Mouse (Mus musculus): Measurements from ENCODE around the gene Slc22a23. TPM values are rescaled to one million over a fixed set of nuclear protein-coding genes. Genes with fewer than 3 reads are reported as not detected.

The Slc22a23 gene
- polyA plus RNA-seq, 2 experiments = 9.3 to 21.4 TPM

- 48% methylated on average over 1 of the region's 1 CpGs for WGBS (ENCODE audit: insufficient replicate concordance)
- H3K4me2 ChIP-seq (ENCODE audit: low read depth) = no peak overlapping the region
- no peak overlapping the region for H3K9ac ChIP-seq (replicated peaks)
- no peak for ATAC-seq (ENCODE audit: insufficient read depth)
- H3K27ac ChIP-seq = no peak overlapping the region
- H3K27me3 ChIP-seq (ENCODE audit: control insufficient read depth, insufficient read depth, low read length) = no peaks in the 10 kb centered on the region
- peaks cover 0 to 4% of the 10 kb centered on the region in 2 experiments; a peak in 1 of 4 replicates for H3K4me1 ChIP-seq (replicated peaks; ENCODE audit: control insufficient read depth in 2 of 2, insufficient read depth in 2 of 2, low read length in 1 of 2)
- no peak overlapping the region for H3K4me3 ChIP-seq (ENCODE audit: insufficient read depth in 1 of 2, low read depth in 2 of 2, low read length in 2 of 2)
- TF ChIP-seq EP300 (IDR thresholded peaks at IDR 0.05; ENCODE audit: low read depth) (no peak), CTCF (IDR thresholded peaks at IDR 0.05; ENCODE audit: low read depth) (no peak)
- no peaks in the 10 kb centered on the region for H3K36me3 ChIP-seq (replicated peaks; ENCODE audit: control insufficient read depth, insufficient read depth, low read depth)
- no peaks in the 10 kb centered on the region for H3K9me3 ChIP-seq (ENCODE audit: control insufficient read depth, low read length)
- no peak for DNase-seq (ENCODE audit: low read depth in 3 of 3, low spot score in 3 of 3)
Observed at GRCm38 (mm10) chr13:34365226-34365625, 20.2 kb upstream of the Slc22a23 start.

GRCm38 (mm10) chr13:34355656-34356055, 10.7 kb upstream of the Slc22a23 start:
- 84% methylated on average over 5 of the region's 5 CpGs for WGBS (ENCODE audit: insufficient replicate concordance)
- TF ChIP-seq EP300 (IDR thresholded peaks at IDR 0.05; ENCODE audit: low read depth) (no peak), CTCF (IDR thresholded peaks at IDR 0.05; ENCODE audit: low read depth) (no peak)
- Histone ChIP-seq H3K27me3 (ENCODE audit: control insufficient read depth, insufficient read depth, low read length) (no peaks in the 10 kb centered on the region), H3K9ac (replicated peaks) (no peak overlapping the region), H3K27ac (no peak overlapping the region), H3K36me3 (replicated peaks; ENCODE audit: control insufficient read depth, insufficient read depth, low read depth) (no peaks in the 10 kb centered on the region), H3K4me1 (replicated peaks; ENCODE audit: control insufficient read depth in 2 of 2, insufficient read depth in 2 of 2, low read length in 1 of 2) (no peaks in the 10 kb centered on the region; a peak in 2 of 4 replicates), H3K4me2 (ENCODE audit: low read depth) (no peak overlapping the region), H3K9me3 (ENCODE audit: control insufficient read depth, low read length) (no peaks in the 10 kb centered on the region), H3K4me3 (ENCODE audit: insufficient read depth in 1 of 2, low read depth in 2 of 2, low read length in 2 of 2) (no peak overlapping the region)
- no peak for ATAC-seq (ENCODE audit: insufficient read depth)
- DNase-seq (ENCODE audit: low read depth in 3 of 3, low spot score in 3 of 3) = no peak

- no peaks in the 10 kb centered on the region for H3K9me3 ChIP-seq (ENCODE audit: control insufficient read depth, low read length)
- H3K4me1 ChIP-seq (replicated peaks; ENCODE audit: control insufficient read depth in 2 of 2, insufficient read depth in 2 of 2, low read length in 1 of 2) = no peaks in the 10 kb centered on the region; a peak in 2 of 4 replicates
- no peak for TF ChIP-seq CTCF (IDR thresholded peaks at IDR 0.05; ENCODE audit: low read depth)
- no peak for TF ChIP-seq EP300 (IDR thresholded peaks at IDR 0.05; ENCODE audit: low read depth)
- H3K4me3 ChIP-seq (ENCODE audit: insufficient read depth in 1 of 2, low read depth in 2 of 2, low read length in 2 of 2) = no peak overlapping the region
- no peak overlapping the region for H3K4me2 ChIP-seq (ENCODE audit: low read depth)
- no peak overlapping the region for H3K9ac ChIP-seq (replicated peaks)
- DNase-seq (ENCODE audit: low read depth in 3 of 3, low spot score in 3 of 3) (no peak), ATAC-seq (ENCODE audit: insufficient read depth) (no peak)
- no peaks in the 10 kb centered on the region for H3K27me3 ChIP-seq (ENCODE audit: control insufficient read depth, insufficient read depth, low read length)
- H3K36me3 ChIP-seq (replicated peaks; ENCODE audit: control insufficient read depth, insufficient read depth, low read depth) = no peaks in the 10 kb centered on the region
- WGBS (ENCODE audit: insufficient replicate concordance) = 50% methylated on average over 10 of the region's 10 CpGs
- H3K27ac ChIP-seq = no peak overlapping the region
Observed at GRCm38 (mm10) chr13:34354830-34355624, 10.0 kb upstream of the Slc22a23 start.

GRCm38 (mm10) chr13:34353241-34353640, 8.3 kb upstream of the Slc22a23 start:
- no peak overlapping the region for H3K4me3 ChIP-seq (ENCODE audit: insufficient read depth in 1 of 2, low read depth in 2 of 2, low read length in 2 of 2)
- no peak overlapping the region for H3K9ac ChIP-seq (replicated peaks)
- no peaks in the 10 kb centered on the region for H3K36me3 ChIP-seq (replicated peaks; ENCODE audit: control insufficient read depth, insufficient read depth, low read depth)
- peaks cover 14 to 16% of the 10 kb centered on the region in 2 experiments for H3K4me1 ChIP-seq (replicated peaks; ENCODE audit: control insufficient read depth in 2 of 2, insufficient read depth in 2 of 2, low read length in 1 of 2)
- no peak overlapping the region for H3K4me2 ChIP-seq (ENCODE audit: low read depth)
- WGBS (ENCODE audit: insufficient replicate concordance) = 82% methylated on average over 7 of the region's 7 CpGs
- H3K9me3 ChIP-seq (ENCODE audit: control insufficient read depth, low read length) = no peaks in the 10 kb centered on the region
- no peak for TF ChIP-seq CTCF (IDR thresholded peaks at IDR 0.05; ENCODE audit: low read depth)
- no peak for TF ChIP-seq EP300 (IDR thresholded peaks at IDR 0.05; ENCODE audit: low read depth)
- DNase-seq (ENCODE audit: low read depth in 3 of 3, low spot score in 3 of 3) = no peak
- no peak overlapping the region for H3K27ac ChIP-seq
- ATAC-seq (ENCODE audit: insufficient read depth) = no peak
- no peaks in the 10 kb centered on the region for H3K27me3 ChIP-seq (ENCODE audit: control insufficient read depth, insufficient read depth, low read length)

GRCm38 (mm10) chr13:34351437-34351836, 6.5 kb upstream of the Slc22a23 start:
- Histone ChIP-seq H3K36me3 (replicated peaks; ENCODE audit: control insufficient read depth, insufficient read depth, low read depth) (no peaks in the 10 kb centered on the region), H3K4me1 (replicated peaks; ENCODE audit: control insufficient read depth in 2 of 2, insufficient read depth in 2 of 2, low read length in 1 of 2) (peaks cover 32 to 34% of the 10 kb centered on the region in 2 experiments), H3K9ac (replicated peaks) (no peak overlapping the region), H3K27me3 (ENCODE audit: control insufficient read depth, insufficient read depth, low read length) (no peaks in the 10 kb centered on the region), H3K9me3 (ENCODE audit: control insufficient read depth, low read length) (no peaks in the 10 kb centered on the region), H3K4me3 (ENCODE audit: insufficient read depth in 1 of 2, low read depth in 2 of 2, low read length in 2 of 2) (no peak overlapping the region), H3K27ac (no peak overlapping the region), H3K4me2 (ENCODE audit: low read depth) (no peak overlapping the region)
- no peak for TF ChIP-seq EP300 (IDR thresholded peaks at IDR 0.05; ENCODE audit: low read depth)
- TF ChIP-seq CTCF (IDR thresholded peaks at IDR 0.05; ENCODE audit: low read depth) = no peak
- DNase-seq (ENCODE audit: low read depth in 3 of 3, low spot score in 3 of 3) = no peak
- ATAC-seq (ENCODE audit: insufficient read depth) = no peak

Data from liver, embryonic 14.5 days (tissue).